Mouse (Mus musculus) embryonic facial prominence, embryonic 14.5 days (tissue): Measurements from ENCODE around the gene Trp63. TPM values are rescaled to one million over a fixed set of nuclear protein-coding genes. Genes with fewer than 3 reads are reported as not detected.
A peak's percentile ranks its signal among the peaks of the same experiment; 100 is the strongest.
"Not testable (repeated sequence)": the region's sequence is repeated elsewhere in the genome, so short reads cannot be mapped to it uniquely, and the experiment has no call there.

Source experiments
- ATAC-seq: fragments of 200-750 bp; cut with Nextera tagmentation; 2 replicates; pipeline ENCODE4 v1.8.0; 2017; ENCODE audit warnings: low read depth, moderate number of reproducible peaks, moderate TSS enrichment
- DNase-seq: peaks from one replicate; pipeline ENCODE4 v3.0.0-alpha.2; 2015; ENCODE audit warnings: low spot score
- H3K27ac ChIP-seq: fragments of 300-500 bp; sonication (generic); replicated peaks from 2 replicates; pipeline ENCODE4 v1.5.1; 2014; ENCODE audit warnings: low read depth, mild to moderate bottlenecking, low read length, moderate library complexity
- H3K27me3 ChIP-seq: fragments of 300-500 bp; sonication (generic); replicated peaks from 2 replicates; pipeline ENCODE4 v1.6.1; 2014; ENCODE audit warnings: low read length; ENCODE audit not compliant: control insufficient read depth, insufficient read depth
- H3K36me3 ChIP-seq: fragments of 300-500 bp; sonication (generic); 2 replicates; pipeline ENCODE4 v1.6.1; 2014; ENCODE audit warnings: low read length, mixed read lengths; ENCODE audit not compliant: control insufficient read depth, insufficient read depth
- H3K4me1 ChIP-seq: fragments of 300-500 bp; sonication (generic); 2 replicates; pipeline ENCODE4 v1.6.1; 2014; ENCODE audit warnings: antibody characterized with exemption, low read length; ENCODE audit not compliant: control insufficient read depth, insufficient read depth
- H3K4me2 ChIP-seq: fragments of 300-500 bp; sonication (generic); 2 replicates; pipeline ENCODE4 v1.6.1; 2014; ENCODE audit warnings: low read depth, mild to moderate bottlenecking, low read length, moderate library complexity, mixed read lengths
- H3K4me3 ChIP-seq: fragments of 300-500 bp; sonication (generic); 2 replicates; pipeline ENCODE4 v1.5.1; 2014; ENCODE audit warnings: low read depth, mild to moderate bottlenecking, low read length
- H3K9ac ChIP-seq: fragments of 300-500 bp; sonication (generic); 2 replicates; pipeline ENCODE4 v1.6.1; 2014; ENCODE audit warnings: low read depth, mild to moderate bottlenecking, low read length, moderate library complexity, mixed read lengths
- H3K9me3 ChIP-seq: fragments of 300-500 bp; sonication (generic); 2 replicates; pipeline ENCODE4 v1.6.1; 2016; ENCODE audit warnings: low read length; ENCODE audit not compliant: control insufficient read depth
- WGBS: fragments of 180-500 bp; shearing (Covaris S2); extraction: QIAGEN DNeasy Blood & Tissue Kit; methylation state at CpG from one replicate; pipeline ENCODE4 v1.1.7; 2014; 5-methylcytosine and 5-hydroxymethylcytosine counted together
- polyA plus RNA-seq: library from polyadenylated mRNA; unstranded; fragments of >200 nt; fragmentation: Nextera tagmentation; extraction: Ambion mirVana; gene quantifications from 2 replicates; pipeline ENCODE4 v1.2.1, GENCODE M21; 2014

Gene Trp63
- 35.8 and 40.8 TPM in 2 replicates for polyA plus RNA-seq

DNA sequence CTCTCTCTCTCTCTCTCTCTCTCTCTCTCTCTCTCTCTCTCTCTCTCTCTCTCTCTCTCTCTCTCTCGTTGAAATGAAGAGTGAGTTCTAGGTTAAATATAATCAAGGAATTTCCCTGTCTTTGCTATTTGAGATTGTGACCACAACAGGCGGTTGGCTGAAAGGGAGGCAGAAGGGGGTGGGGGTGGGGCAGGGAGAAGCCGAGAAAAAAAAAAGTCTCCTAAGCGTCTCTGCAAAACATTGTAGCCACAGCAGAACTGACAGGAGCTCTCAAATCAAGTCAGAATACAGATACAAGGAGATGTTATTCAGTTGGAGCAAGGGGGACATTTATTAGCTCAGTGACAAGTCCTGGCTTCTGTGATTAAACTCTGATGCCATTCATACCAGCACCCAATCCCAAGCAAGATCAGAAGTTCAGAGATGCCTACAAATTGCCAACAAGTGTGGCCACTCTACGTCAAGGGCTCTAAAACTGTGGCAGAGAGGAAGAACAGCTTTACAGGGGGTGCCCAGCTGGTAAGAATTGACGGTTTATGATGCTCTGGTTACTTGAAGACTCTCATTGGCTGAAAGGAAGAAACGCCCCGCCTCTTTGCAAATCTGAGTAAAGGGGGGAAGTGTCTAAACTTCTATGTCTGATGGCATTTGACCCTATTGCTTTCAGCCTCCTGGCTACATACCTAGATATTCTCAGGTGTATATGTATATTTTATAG, at the start of gene Trp63:
Gene Trp63 (plus strand): TSS at position 233 of the 718 bp plus-strand sequence.
- H3K27ac ChIP-seq: no peak within 1 kb of the TSS
- no peaks in the 10 kb centered on the region for H3K9me3 ChIP-seq
- 29% methylated on average over 8 of the region's 8 CpGs for WGBS
- no peaks in the 10 kb centered on the region for H3K27me3 ChIP-seq
- DNase-seq (no peak), ATAC-seq (0 out of 2 replicates have a peak, but pooled peaks have one; percentile 22)
- no peaks in the 10 kb centered on the region for H3K36me3 ChIP-seq
- H3K4me2 ChIP-seq: peak within 1 kb of the TSS; percentile 30
- no peak within 1 kb of the TSS for H3K4me3 ChIP-seq
- peaks cover 6% of the 10 kb centered on the region for H3K4me1 ChIP-seq
- no peak within 1 kb of the TSS for H3K9ac ChIP-seq

DNA sequence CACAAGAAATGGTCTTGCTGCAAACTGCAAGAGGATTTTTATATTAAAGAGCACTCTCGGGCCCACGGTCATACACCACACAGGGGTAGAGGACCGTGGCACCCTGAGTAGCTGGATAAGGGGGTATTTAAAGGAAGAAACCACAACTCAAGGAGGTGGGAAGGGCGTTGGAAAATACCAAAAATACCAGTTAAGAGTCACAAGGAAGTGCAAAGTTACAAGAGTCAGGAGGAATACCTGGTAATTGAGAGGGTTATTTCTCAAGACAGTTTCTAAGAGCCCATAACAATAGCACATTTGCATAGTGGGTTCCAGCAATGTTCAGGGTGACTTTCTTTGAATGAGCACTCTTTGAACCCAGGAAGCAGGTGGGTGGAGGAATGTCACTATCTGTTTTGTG, 38.8 kb upstream of the Trp63 start:
- H3K27ac ChIP-seq, H3K4me1 ChIP-seq, DNase-seq, H3K4me2 ChIP-seq, H3K9me3 ChIP-seq, H3K36me3 ChIP-seq, H3K9ac ChIP-seq, H3K27me3 ChIP-seq, H3K4me3 ChIP-seq, ATAC-seq: not testable (repeated sequence)
- WGBS: 85% methylated on average over 4 of the region's 4 CpGs

DNA sequence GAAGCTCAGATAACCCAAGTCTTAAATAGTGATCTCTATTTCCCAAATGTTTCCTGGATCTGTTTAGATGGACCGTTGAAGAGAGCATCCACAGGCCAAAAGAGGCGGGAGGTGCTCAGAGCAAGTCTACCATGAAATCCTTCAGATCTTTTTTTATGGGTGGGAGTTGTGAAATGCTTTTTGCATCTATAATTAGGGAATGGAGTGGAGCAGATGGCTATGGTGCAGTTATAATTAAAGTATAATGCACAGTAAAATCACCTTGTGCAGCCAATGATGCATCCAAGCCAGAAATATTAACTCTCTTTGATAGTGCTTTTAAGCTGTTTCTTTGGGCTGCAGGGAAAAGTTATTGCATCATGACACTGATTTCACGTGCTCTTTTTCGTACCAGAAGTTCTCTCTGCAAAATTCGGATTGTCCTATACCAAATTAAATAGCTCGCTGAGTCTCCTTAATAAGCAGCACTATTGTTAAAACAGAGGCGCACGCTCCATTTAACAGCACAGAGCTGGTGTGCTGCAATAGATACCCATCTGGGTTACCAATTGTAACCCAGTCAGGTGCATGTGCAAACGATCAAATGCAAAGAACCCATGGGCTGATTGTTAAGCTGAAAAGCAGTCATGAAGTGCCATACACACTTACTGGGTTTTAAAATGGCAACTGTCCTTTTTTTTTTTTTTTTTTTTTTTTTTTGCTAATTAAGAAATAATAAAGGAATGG, 22.9 kb upstream of the Trp63 start:
- WGBS: 90% methylated on average over 9 of the region's 9 CpGs
- no peaks in the 10 kb centered on the region for H3K9me3 ChIP-seq
- peak; percentile 34 for DNase-seq
- no peak overlapping the region for H3K27ac ChIP-seq
- no peaks in the 10 kb centered on the region for H3K27me3 ChIP-seq
- H3K9ac ChIP-seq: no peak overlapping the region
- ATAC-seq: no peak
- no peak overlapping the region for H3K4me2 ChIP-seq
- no peaks in the 10 kb centered on the region for H3K4me1 ChIP-seq
- no peaks in the 10 kb centered on the region for H3K36me3 ChIP-seq
- no peak overlapping the region for H3K4me3 ChIP-seq

GRCm38 (mm10) chr16:25663116-25663515, 20.4 kb upstream of the Trp63 start:
- Histone ChIP-seq H3K36me3 (no peaks in the 10 kb centered on the region), H3K9ac (no peak overlapping the region), H3K27ac (no peak overlapping the region), H3K4me3 (no peak overlapping the region), H3K27me3 (no peaks in the 10 kb centered on the region), H3K9me3 (no peaks in the 10 kb centered on the region), H3K4me2 (no peak overlapping the region), H3K4me1 (no peaks in the 10 kb centered on the region)
- ATAC-seq (no peak), DNase-seq (no peak)
- 62% methylated on average over 3 of the region's 3 CpGs for WGBS

DNA sequence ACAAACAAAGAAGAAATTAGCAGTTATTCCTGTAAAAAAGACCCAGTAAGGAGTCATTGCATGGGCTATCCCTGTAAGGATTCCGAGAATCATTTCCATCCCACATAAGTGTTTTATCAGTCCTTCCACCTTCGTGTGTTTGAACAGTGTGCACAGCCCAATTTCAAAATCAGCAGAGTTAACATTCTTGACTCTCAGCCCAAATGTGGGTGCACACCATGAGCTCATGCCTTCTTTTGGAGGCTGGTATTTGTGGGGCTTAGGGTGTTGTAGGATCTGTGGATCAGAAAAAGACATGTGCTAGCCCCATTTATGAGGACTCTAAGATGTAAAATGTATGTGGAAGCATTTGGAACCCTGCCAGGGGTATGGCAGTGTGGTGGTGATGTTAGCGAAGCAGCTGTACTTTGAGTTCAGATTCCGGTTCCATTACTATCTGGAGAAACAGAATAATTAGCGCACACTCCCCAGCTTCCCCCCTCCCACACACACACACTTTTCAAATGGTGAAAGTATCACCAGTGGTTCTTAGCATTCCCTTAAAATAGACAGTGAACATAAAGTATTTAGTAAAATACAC, 9.6 kb upstream of the Trp63 start:
- Histone ChIP-seq H3K4me2 (no peak overlapping the region), H3K27ac (no peak overlapping the region), H3K4me1 (no peaks in the 10 kb centered on the region), H3K9me3 (no peaks in the 10 kb centered on the region), H3K27me3 (no peaks in the 10 kb centered on the region), H3K4me3 (no peak overlapping the region), H3K9ac (no peak overlapping the region), H3K36me3 (no peaks in the 10 kb centered on the region)
- 59% methylated on average over 5 of the region's 5 CpGs for WGBS
- DNase-seq (peak; percentile 76), ATAC-seq (no peak)

DNA sequence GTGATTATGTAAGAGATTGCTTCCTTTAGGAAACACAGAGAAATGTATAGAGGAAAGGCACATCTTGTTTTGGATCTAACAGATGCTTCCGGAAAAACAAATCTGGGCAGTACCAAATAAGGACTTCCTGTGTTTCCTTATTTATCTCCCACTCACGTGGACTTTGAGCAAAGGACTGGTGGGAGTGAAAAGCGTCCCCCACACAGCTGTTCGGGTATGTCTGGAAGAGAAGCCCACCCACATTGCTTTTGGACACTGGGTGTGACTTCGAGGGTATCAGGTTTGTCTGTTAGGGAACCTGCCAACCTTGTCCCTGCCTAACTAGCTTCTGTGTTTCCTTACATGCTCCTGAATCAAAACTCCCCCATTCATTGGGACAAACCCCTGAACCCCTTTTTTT, 3.2 kb upstream of the Trp63 start:
- H3K27me3 ChIP-seq: no peaks in the 10 kb centered on the region
- 48% methylated on average over 5 of the region's 5 CpGs for WGBS
- H3K9me3 ChIP-seq: no peaks in the 10 kb centered on the region
- no peak overlapping the region for H3K4me3 ChIP-seq
- H3K4me1 ChIP-seq: peaks cover 6% of the 10 kb centered on the region
- H3K4me2 ChIP-seq: no peak overlapping the region
- H3K27ac ChIP-seq: no peak overlapping the region
- ATAC-seq (no peak), DNase-seq (peak; percentile 69)
- no peaks in the 10 kb centered on the region for H3K36me3 ChIP-seq
- no peak overlapping the region for H3K9ac ChIP-seq

DNA sequence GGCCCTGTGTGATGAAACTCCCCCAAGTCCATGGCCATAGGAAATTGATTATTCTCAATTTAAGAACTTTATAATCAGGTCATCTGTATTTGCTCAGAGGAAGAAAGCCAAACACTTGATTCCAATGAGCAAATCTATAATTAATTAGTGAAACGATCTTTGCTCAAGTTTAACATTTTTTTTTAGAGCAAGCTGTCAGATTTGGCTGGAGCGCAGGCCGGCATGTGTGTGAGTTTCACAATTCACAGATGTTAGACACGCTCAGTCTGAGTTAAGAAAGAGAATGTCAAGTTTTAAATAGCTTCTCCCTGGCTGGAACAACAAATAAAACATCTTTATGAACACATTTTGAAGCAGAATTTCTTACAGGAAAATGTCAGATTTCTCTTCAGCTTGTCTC, 1.0 kb upstream of the Trp63 start:
- WGBS: 40% methylated on average over 4 of the region's 4 CpGs
- no peak overlapping the region for H3K4me2 ChIP-seq
- no peaks in the 10 kb centered on the region for H3K9me3 ChIP-seq
- no peak overlapping the region for H3K9ac ChIP-seq
- no peaks in the 10 kb centered on the region for H3K36me3 ChIP-seq
- peaks cover 6% of the 10 kb centered on the region for H3K4me1 ChIP-seq
- ATAC-seq (no peak), DNase-seq (peak; percentile 61)
- no peaks in the 10 kb centered on the region for H3K27me3 ChIP-seq
- H3K4me3 ChIP-seq: no peak overlapping the region
- no peak overlapping the region for H3K27ac ChIP-seq

DNA sequence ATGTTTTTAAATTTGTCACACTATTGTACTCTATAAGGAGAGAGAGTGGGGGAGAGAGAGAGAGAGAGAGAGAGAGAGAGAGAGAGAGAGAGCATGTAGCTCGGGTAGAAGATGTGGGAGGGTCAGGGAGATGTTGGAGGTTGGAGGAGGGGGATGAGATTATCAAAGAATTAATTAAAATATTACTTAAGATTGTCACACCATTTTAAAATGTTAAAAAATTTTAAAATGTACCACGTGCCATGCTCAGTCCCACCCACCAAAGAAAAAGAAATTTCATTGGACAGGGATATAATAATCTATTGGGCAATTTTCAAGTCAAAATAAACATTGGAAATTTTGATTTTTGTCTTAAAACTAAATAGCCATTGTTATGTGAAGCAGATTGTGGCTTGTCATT, 1.0 kb downstream of the Trp63 start:
- WGBS: 66% methylated on average over 2 of the region's 2 CpGs
- no peak for ATAC-seq
- DNase-seq: no peak

More for the DNA sequence above, 1.0 kb downstream of the Trp63 start:
- no peaks in the 10 kb centered on the region for H3K36me3 ChIP-seq
- H3K9me3 ChIP-seq: no peaks in the 10 kb centered on the region
- no peak overlapping the region for H3K9ac ChIP-seq
- no peak overlapping the region for H3K4me2 ChIP-seq
- H3K27me3 ChIP-seq: no peaks in the 10 kb centered on the region
- peaks cover 6% of the 10 kb centered on the region for H3K4me1 ChIP-seq
- H3K27ac ChIP-seq: no peak overlapping the region
- H3K4me3 ChIP-seq: no peak overlapping the region
